Mouse (Mus musculus): ENCODE data around the gene Irf2bp1. TPM values are rescaled to one million over a fixed set of nuclear protein-coding genes. Genes with fewer than 3 reads are reported as not detected.

Gene Irf2bp1
- polyA plus RNA-seq, 1 experiment from 2014 or later = 6.6 TPM

DNA sequence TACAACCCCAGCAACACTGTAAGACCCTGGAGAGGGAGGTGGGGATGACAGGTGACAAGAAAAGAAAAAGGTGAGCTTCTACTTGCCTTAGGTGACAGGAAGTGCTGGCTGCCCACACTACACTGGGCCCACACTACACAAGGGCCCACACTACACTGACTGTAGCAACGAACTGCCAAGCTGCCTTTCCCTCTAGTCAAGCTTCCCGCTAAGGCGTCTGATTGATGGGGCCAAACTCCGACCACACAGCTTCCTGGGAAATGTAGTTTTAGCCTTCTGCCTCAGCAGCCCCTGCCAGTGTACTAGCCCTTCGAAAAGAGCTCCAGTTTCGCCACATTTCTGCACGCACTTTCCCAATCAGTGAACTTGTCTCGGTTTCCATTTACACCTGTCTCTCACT, 36.2 kb upstream of the Irf2bp1 start:
- H3K9ac ChIP-seq (ENCODE audit: low read depth, low read length) = no peak overlapping the region
- no peak overlapping the region for H3K4me3 ChIP-seq (ENCODE audit: low read depth, low read length)
- 11% methylated on average over 8 of the region's 8 CpGs for whole genome bisulfite sequencing (ENCODE audit: insufficient replicate concordance)
- no peak overlapping the region for H3K4me2 ChIP-seq (ENCODE audit: low read depth, low read length)
- no peaks in the 10 kb centered on the region; the same call in 1 of the 2 replicates for H3K4me1 ChIP-seq (ENCODE audit: control insufficient read depth, low read depth, low read length)
- no peak overlapping the region for H3K27ac ChIP-seq (ENCODE audit: low read length)
- H3K27me3 ChIP-seq (ENCODE audit: control insufficient read depth, insufficient read depth, low read depth, low read length) = peaks cover 31% of the 10 kb centered on the region
- ATAC-seq (ENCODE audit: low read depth) = no peak
- no peaks in the 10 kb centered on the region for H3K36me3 ChIP-seq (ENCODE audit: control insufficient read depth, insufficient read depth)
- H3K9me3 ChIP-seq (replicated peaks; ENCODE audit: control insufficient read depth, low read length) = no peaks in the 10 kb centered on the region

GRCm38 (mm10) chr7:18970956-18971355, 32.9 kb upstream of the Irf2bp1 start:
- no peak overlapping the region for H3K27ac ChIP-seq (ENCODE audit: low read length)
- H3K9me3 ChIP-seq (replicated peaks; ENCODE audit: control insufficient read depth, low read length) = no peaks in the 10 kb centered on the region
- H3K4me1 ChIP-seq (ENCODE audit: control insufficient read depth, low read depth, low read length) = no peaks in the 10 kb centered on the region
- no peaks in the 10 kb centered on the region for H3K36me3 ChIP-seq (ENCODE audit: control insufficient read depth, insufficient read depth)
- ATAC-seq (ENCODE audit: low read depth) = no peak
- peaks cover under 1% of the 10 kb centered on the region for H3K27me3 ChIP-seq (ENCODE audit: control insufficient read depth, insufficient read depth, low read depth, low read length)
- no peak overlapping the region for H3K4me2 ChIP-seq (ENCODE audit: low read depth, low read length)
- H3K4me3 ChIP-seq (ENCODE audit: low read depth, low read length) = no peak overlapping the region
- H3K9ac ChIP-seq (ENCODE audit: low read depth, low read length) = no peak overlapping the region
- WGBS (ENCODE audit: insufficient replicate concordance) = 72% methylated on average over 3 of the region's 3 CpGs

DNA sequence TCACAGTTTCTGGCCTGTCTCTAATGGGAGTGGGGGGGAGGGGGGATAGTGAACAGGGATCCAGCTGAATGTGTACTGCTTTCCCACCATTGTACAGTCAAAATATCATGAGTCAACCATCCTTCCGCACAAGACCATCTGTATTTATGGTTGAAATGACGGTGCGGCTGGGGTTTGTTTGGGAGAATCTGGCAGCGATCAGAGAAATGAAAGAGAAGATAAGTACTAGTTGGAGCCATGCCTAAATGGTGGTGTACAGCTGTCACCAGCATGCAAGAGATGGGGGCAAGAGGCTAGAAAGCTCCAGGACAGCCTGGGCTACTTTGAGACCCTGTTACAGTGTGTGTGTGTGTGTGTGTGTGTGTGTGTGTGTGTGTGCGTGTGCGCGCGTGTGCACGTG, 25.5 kb upstream of the Irf2bp1 start:
- 77% methylated on average over 9 of the region's 9 CpGs for WGBS (ENCODE audit: insufficient replicate concordance)
- Histone ChIP-seq H3K9me3 (replicated peaks; ENCODE audit: control insufficient read depth, low read length) (no peaks in the 10 kb centered on the region), H3K4me1 (ENCODE audit: control insufficient read depth, low read depth, low read length) (no peaks in the 10 kb centered on the region), H3K27me3 (ENCODE audit: control insufficient read depth, insufficient read depth, low read depth, low read length) (no peaks in the 10 kb centered on the region), H3K9ac (ENCODE audit: low read depth, low read length) (no peak overlapping the region), H3K27ac (ENCODE audit: low read length) (no peak overlapping the region), H3K4me3 (ENCODE audit: low read depth, low read length) (no peak overlapping the region), H3K4me2 (ENCODE audit: low read depth, low read length) (no peak overlapping the region), H3K36me3 (ENCODE audit: control insufficient read depth, insufficient read depth) (no peaks in the 10 kb centered on the region)
- ATAC-seq (ENCODE audit: low read depth) = no peak

- Histone ChIP-seq H3K4me3 (ENCODE audit: low read depth, low read length) (no peak overlapping the region), H3K36me3 (ENCODE audit: control insufficient read depth, insufficient read depth) (no peaks in the 10 kb centered on the region), H3K9ac (ENCODE audit: low read depth, low read length) (no peak overlapping the region), H3K4me1 (ENCODE audit: control insufficient read depth, low read depth, low read length) (peaks cover 9% of the 10 kb centered on the region), H3K9me3 (replicated peaks; ENCODE audit: control insufficient read depth, low read length) (no peaks in the 10 kb centered on the region), H3K4me2 (ENCODE audit: low read depth, low read length) (no peak overlapping the region), H3K27me3 (ENCODE audit: control insufficient read depth, insufficient read depth, low read depth, low read length) (peaks cover 34% of the 10 kb centered on the region), H3K27ac (ENCODE audit: low read length) (no peak overlapping the region)
- 34% methylated on average over 2 of the region's 2 CpGs for WGBS (ENCODE audit: insufficient replicate concordance)
- no peak for ATAC-seq (ENCODE audit: low read depth)
Observed at GRCm38 (mm10) chr7:18986503-18986902, 17.3 kb upstream of the Irf2bp1 start.

DNA sequence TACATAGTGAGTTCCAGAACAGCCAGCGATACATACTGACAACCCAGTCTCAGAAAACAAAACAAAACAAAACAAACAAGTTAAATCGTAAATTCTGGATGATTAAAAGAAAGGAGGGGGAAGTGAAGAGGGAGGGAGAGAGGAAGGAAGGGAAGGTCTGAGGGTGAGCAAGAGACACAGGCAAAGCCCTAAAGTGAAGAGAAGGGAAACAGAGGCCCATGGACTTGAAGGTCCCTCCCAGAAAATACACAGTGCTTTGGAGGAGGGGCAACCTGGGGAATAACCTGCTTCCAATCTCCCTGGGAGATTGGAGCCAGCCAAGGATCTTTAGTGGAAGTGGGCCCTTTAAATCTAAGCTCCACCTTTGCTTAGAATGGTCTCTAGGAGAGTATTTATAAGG, 16.7 kb upstream of the Irf2bp1 start, which contains the start of gene Nanos2:
Nanos2 (plus strand) TSS at position 301 of the 400 bp plus-strand sequence.
- ATAC-seq (ENCODE audit: low read depth) = no peak
- Histone ChIP-seq H3K4me1 (ENCODE audit: control insufficient read depth, low read depth, low read length) (peaks cover 15% of the 10 kb centered on the region), H3K4me3 (ENCODE audit: low read depth, low read length) (no peak within 1 kb of the TSS), H3K4me2 (ENCODE audit: low read depth, low read length) (no peak within 1 kb of the TSS), H3K27ac (ENCODE audit: low read length) (no peak within 1 kb of the TSS), H3K27me3 (ENCODE audit: control insufficient read depth, insufficient read depth, low read depth, low read length) (peaks cover 40% of the 10 kb centered on the region), H3K9me3 (replicated peaks; ENCODE audit: control insufficient read depth, low read length) (no peaks in the 10 kb centered on the region), H3K9ac (ENCODE audit: low read depth, low read length) (no peak within 1 kb of the TSS), H3K36me3 (ENCODE audit: control insufficient read depth, insufficient read depth) (no peaks in the 10 kb centered on the region)
- WGBS (ENCODE audit: insufficient replicate concordance) = 38% methylated on average over 2 of the region's 2 CpGs

DNA sequence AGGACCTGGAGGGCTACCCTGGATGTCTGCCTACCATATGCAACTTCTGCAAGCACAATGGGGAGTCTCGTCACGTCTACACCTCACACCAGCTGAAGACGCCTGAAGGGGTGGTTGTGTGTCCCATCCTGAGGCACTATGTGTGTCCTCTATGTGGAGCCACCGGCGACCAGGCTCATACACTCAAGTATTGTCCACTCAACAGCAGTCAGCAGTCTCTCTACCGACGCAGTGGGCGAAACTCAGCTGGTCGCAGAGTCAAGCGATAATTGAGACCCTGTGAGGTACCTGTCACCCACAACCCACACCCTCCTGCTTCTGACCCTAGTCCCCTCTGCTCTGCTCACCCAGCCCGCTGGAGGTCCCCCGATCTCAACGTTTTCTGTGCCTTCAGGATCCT, 16.1 kb upstream of the Irf2bp1 start:
- H3K4me1 ChIP-seq (ENCODE audit: control insufficient read depth, low read depth, low read length) = peaks cover 15% of the 10 kb centered on the region
- H3K9me3 ChIP-seq (replicated peaks; ENCODE audit: control insufficient read depth, low read length) = no peaks in the 10 kb centered on the region
- H3K9ac ChIP-seq (ENCODE audit: low read depth, low read length) = no peak overlapping the region
- H3K4me2 ChIP-seq (ENCODE audit: low read depth, low read length) = no peak overlapping the region
- peaks cover 46% of the 10 kb centered on the region for H3K27me3 ChIP-seq (ENCODE audit: control insufficient read depth, insufficient read depth, low read depth, low read length)
- no peak overlapping the region for H3K4me3 ChIP-seq (ENCODE audit: low read depth, low read length)
- no peak for ATAC-seq (ENCODE audit: low read depth)
- 58% methylated on average over 13 of the region's 13 CpGs for WGBS (ENCODE audit: insufficient replicate concordance)
- H3K27ac ChIP-seq (ENCODE audit: low read length) = no peak overlapping the region
- H3K36me3 ChIP-seq (ENCODE audit: control insufficient read depth, insufficient read depth) = no peaks in the 10 kb centered on the region

GRCm38 (mm10) chr7:18988780-18989179, 15.1 kb upstream of the Irf2bp1 start:
- Histone ChIP-seq H3K4me2 (ENCODE audit: low read depth, low read length) (no peak overlapping the region), H3K9me3 (replicated peaks; ENCODE audit: control insufficient read depth, low read length) (no peaks in the 10 kb centered on the region), H3K4me3 (ENCODE audit: low read depth, low read length) (no peak overlapping the region), H3K9ac (ENCODE audit: low read depth, low read length) (no peak overlapping the region), H3K27me3 (ENCODE audit: control insufficient read depth, insufficient read depth, low read depth, low read length) (peaks cover 56% of the 10 kb centered on the region), H3K36me3 (ENCODE audit: control insufficient read depth, insufficient read depth) (no peaks in the 10 kb centered on the region), H3K4me1 (ENCODE audit: control insufficient read depth, low read depth, low read length) (peaks cover 15% of the 10 kb centered on the region), H3K27ac (ENCODE audit: low read length) (no peak overlapping the region)
- WGBS (ENCODE audit: insufficient replicate concordance) = 47% methylated on average over 6 of the region's 6 CpGs
- ATAC-seq (ENCODE audit: low read depth) = no peak

GRCm38 (mm10) chr7:18989995-18990394, 13.8 kb upstream of the Irf2bp1 start:
- ATAC-seq (ENCODE audit: low read depth) = no peak
- Histone ChIP-seq H3K4me3 (ENCODE audit: low read depth, low read length) (no peak overlapping the region), H3K4me2 (ENCODE audit: low read depth, low read length) (no peak overlapping the region), H3K27ac (ENCODE audit: low read length) (no peak overlapping the region), H3K9ac (ENCODE audit: low read depth, low read length) (no peak overlapping the region), H3K36me3 (ENCODE audit: control insufficient read depth, insufficient read depth) (no peaks in the 10 kb centered on the region), H3K27me3 (ENCODE audit: control insufficient read depth, insufficient read depth, low read depth, low read length) (peaks cover 57% of the 10 kb centered on the region), H3K4me1 (ENCODE audit: control insufficient read depth, low read depth, low read length) (peaks cover 15% of the 10 kb centered on the region), H3K9me3 (replicated peaks; ENCODE audit: control insufficient read depth, low read length) (no peaks in the 10 kb centered on the region)
- WGBS (ENCODE audit: insufficient replicate concordance) = 14% methylated on average over 5 of the region's 5 CpGs

DNA sequence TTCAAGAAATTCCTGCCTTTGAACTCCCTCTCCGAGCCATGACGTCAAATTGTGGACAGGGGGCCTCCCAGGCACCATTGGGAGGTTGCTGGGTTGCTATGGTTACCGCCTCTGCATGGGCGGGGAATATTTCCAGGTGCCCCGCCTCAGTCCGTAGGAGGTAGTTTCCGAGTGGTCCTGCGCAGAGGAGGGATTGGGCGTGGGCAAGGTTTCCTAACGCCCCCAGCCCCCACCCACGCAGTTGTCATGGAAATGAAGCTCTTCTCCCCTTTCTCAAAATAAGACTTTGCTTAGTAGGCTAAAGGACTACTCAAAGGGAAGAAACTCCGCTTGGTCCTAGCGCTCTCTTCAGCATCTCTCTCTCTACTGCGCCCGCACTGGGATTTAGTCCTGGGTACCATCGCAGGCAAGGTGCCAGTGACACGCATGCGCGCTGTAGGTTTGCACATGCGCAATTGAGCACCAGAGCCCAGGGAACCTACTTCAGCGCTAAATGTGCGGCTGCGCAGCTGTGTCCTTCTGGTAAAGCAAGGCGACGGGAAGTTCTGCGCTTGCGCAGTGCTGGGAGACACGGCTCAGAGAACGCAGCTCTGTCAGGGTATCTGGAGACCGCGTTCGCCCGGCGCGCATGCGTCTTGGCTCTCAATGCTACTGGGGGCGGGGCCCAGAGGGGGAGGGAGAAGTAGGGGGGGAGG, 13.1 kb upstream of the Irf2bp1 start, which contains the start of gene Mypop:
Mypop (plus strand) TSS at position 645 of the 695 bp plus-strand sequence.
- Histone ChIP-seq H3K27ac (ENCODE audit: low read length) (no peak within 1 kb of the TSS), H3K4me1 (ENCODE audit: control insufficient read depth, low read depth, low read length) (peaks cover 15% of the 10 kb centered on the region), H3K9ac (ENCODE audit: low read depth, low read length) (no peak within 1 kb of the TSS), H3K4me2 (ENCODE audit: low read depth, low read length) (peak within 1 kb of the TSS; percentile 74), H3K9me3 (replicated peaks; ENCODE audit: control insufficient read depth, low read length) (no peaks in the 10 kb centered on the region), H3K4me3 (ENCODE audit: low read depth, low read length) (peak within 1 kb of the TSS; percentile 57), H3K36me3 (ENCODE audit: control insufficient read depth, insufficient read depth) (no peaks in the 10 kb centered on the region), H3K27me3 (ENCODE audit: control insufficient read depth, insufficient read depth, low read depth, low read length) (peaks cover 57% of the 10 kb centered on the region)
- under 1% methylated on average over 35 of the region's 37 CpGs for WGBS (ENCODE audit: insufficient replicate concordance)
- ATAC-seq (ENCODE audit: low read depth) = peak; percentile 91

Data from liver, embryonic 16.5 days (tissue).